Mouse (Mus musculus) neural tube, embryonic 14.5 days (tissue): ENCODE measurements around the gene Fgf3. TPM values are rescaled to one million over a fixed set of nuclear protein-coding genes. Genes with fewer than 3 reads are reported as not detected.
"Not testable (repeated sequence)": the region's sequence is repeated elsewhere in the genome, so short reads cannot be mapped to it uniquely, and the experiment has no call there.

ENCODE experiments used
- ATAC-seq: fragments of 200-750 bp; cut with Nextera tagmentation; 2 replicates; pipeline ENCODE4 v1.8.0; 2017; ENCODE audit warnings: low read depth, mild to moderate bottlenecking, moderate TSS enrichment, moderate library complexity
- H3K27ac ChIP-seq: fragments of 300-500 bp; sonication (generic); 2 replicates; pipeline ENCODE4 v1.5.1; 2014; ENCODE audit warnings: low read depth, mild to moderate bottlenecking, control low read depth, low read length, moderate library complexity, mixed read lengths
- H3K27me3 ChIP-seq: fragments of 300-500 bp; sonication (generic); 2 replicates; pipeline ENCODE4 v1.6.1; 2014; ENCODE audit warnings: low read length; ENCODE audit not compliant: control insufficient read depth, insufficient read depth
- H3K36me3 ChIP-seq: fragments of 300-500 bp; sonication (generic); 2 replicates; pipeline ENCODE4 v1.6.1; 2014; ENCODE audit warnings: low read length, mixed read lengths; ENCODE audit not compliant: control insufficient read depth, insufficient read depth
- H3K4me1 ChIP-seq: fragments of 300-500 bp; sonication (generic); 2 replicates; pipeline ENCODE4 v1.6.1; 2014; ENCODE audit warnings: low read length; ENCODE audit not compliant: control insufficient read depth, insufficient read depth
- H3K4me2 ChIP-seq: fragments of 300-500 bp; sonication (generic); 2 replicates; pipeline ENCODE4 v1.6.1; 2014; ENCODE audit warnings: mild to moderate bottlenecking, low read depth, low read length, control low read depth
- H3K4me3 ChIP-seq: fragments of 300-500 bp; sonication (generic); 2 replicates; pipeline ENCODE4 v1.5.1; 2014; ENCODE audit warnings: low read depth, low read length, control low read depth, mixed read lengths
- H3K9ac ChIP-seq: fragments of 300-500 bp; sonication (generic); replicated peaks from 2 replicates; pipeline ENCODE4 v1.6.1; 2014; ENCODE audit warnings: low read depth, mild to moderate bottlenecking, control low read depth, low read length, mixed read lengths
- H3K9me3 ChIP-seq: fragments of 300-500 bp; sonication (generic); 2 replicates; pipeline ENCODE4 v1.6.1; 2016; ENCODE audit warnings: low read length; ENCODE audit not compliant: control insufficient read depth
- WGBS: fragments of 180-500 bp; shearing (Covaris S2); extraction: QIAGEN DNeasy Blood & Tissue Kit; methylation state at CpG from one replicate; pipeline ENCODE4 v1.1.7; 2014; 5-methylcytosine and 5-hydroxymethylcytosine counted together
- polyA plus RNA-seq: library from polyadenylated mRNA; unstranded; fragments of >200 nt; fragmentation: Nextera tagmentation; extraction: Ambion mirVana; gene quantifications from 2 replicates; pipeline ENCODE4 v1.2.1, GENCODE M21; 2014

The Fgf3 gene
- polyA plus RNA-seq, 1 experiment from 2014 or later, result 0.39 TPM

DNA sequence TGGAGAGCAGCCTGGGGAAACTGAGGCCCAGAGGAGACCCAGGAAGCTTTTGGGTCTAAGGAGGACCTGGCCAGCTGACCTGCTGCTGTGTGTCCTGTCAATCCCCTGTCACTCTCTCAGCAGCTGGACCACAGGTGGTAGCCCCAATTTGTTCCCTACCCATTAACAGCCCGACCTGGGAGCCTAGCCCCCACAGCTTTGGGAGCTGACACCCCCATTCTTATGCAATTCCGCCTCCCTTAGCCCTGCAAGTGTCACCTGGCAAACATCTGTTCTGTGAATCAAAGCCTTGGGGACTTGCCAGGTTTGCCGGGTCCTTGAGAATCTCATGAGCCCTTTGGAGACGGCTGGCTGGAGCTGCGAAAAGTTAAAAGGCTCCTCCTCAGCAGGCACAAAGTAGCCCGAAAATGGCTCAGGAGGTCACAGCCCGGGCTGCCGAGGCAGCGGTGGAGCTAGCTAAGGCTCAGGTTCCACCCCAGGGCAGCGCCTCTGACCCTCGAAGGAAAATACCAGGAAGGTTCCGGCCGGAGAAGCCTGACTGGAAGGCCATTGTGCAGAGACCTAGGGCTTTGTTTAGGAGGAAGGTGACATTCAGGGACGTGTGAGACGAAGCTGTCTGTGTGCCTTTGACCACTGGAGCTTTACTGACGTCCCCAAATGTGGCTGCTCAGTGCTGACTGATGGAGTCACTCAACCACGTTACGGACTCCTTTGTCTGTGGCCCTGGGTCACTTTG lies 50.8 kb downstream of the Fgf3 start:
- no peak overlapping the region for H3K4me2 ChIP-seq
- no peak for ATAC-seq

DNA sequence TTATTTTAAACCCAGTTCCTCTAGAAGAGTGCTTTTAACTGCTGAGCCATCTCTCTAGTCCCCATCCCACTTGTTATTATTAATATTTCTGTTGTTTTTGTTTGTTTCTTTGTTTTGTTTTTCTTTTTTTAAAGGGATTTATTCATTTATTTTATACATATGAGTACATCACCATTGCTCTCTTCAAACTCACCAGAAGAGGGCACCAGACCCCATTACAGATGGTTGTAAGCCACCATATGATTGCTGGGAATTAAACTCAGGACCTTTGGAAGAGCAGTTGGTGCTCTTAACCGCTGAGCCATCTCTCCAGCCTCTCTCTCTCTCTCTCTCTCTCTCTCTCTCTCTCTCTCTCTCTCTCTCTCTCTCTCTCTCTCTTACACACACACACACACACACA lies 52.8 kb downstream of the Fgf3 start:
- not testable (repeated sequence) for H3K4me2 ChIP-seq, H3K36me3 ChIP-seq, H3K9ac ChIP-seq, ATAC-seq, H3K27me3 ChIP-seq, H3K27ac ChIP-seq, H3K4me3 ChIP-seq, H3K9me3 ChIP-seq, H3K4me1 ChIP-seq
- 91% methylated on average over 1 of the region's 1 CpGs for WGBS

More for the DNA sequence above, 50.8 kb downstream of the Fgf3 start:
- H3K4me1 ChIP-seq, result no peaks in the 10 kb centered on the region
- no peaks in the 10 kb centered on the region for H3K27me3 ChIP-seq
- H3K36me3 ChIP-seq, result no peaks in the 10 kb centered on the region
- no peaks in the 10 kb centered on the region for H3K9me3 ChIP-seq
- no peak overlapping the region for H3K9ac ChIP-seq
- 9% methylated on average over 18 of the region's 18 CpGs for WGBS
- H3K4me3 ChIP-seq, result no peak overlapping the region
- no peak overlapping the region for H3K27ac ChIP-seq

DNA sequence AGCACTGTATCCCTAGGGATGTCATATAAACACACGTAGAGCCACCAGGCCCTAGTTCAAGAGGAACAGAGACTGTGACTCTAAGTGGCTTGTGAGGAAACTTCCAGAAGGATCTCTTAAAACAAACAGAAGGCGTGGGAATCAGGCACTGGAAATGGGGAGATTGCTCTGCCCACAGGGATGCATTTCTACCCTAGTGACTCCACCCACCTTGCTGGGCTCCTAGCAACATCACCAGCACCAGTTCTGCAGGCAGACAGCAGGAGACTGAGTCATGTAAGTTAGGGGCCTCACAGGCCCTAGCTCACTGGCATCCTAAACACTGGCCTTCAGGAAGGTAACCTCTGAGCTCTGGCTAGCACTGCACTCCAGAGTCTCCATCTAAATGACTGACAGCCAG lies 54.0 kb downstream of the Fgf3 start:
- Histone ChIP-seq H3K4me1 (peaks cover 14% of the 10 kb centered on the region), H3K9ac (no peak overlapping the region), H3K27me3 (no peaks in the 10 kb centered on the region), H3K27ac (no peak overlapping the region), H3K4me3 (no peak overlapping the region), H3K4me2 (no peak overlapping the region), H3K36me3 (no peaks in the 10 kb centered on the region), H3K9me3 (no peaks in the 10 kb centered on the region)
- ATAC-seq, result no peak
- 82% methylated on average over 2 of the region's 2 CpGs for WGBS

GRCm38 (mm10) chr7:144892322-144892721 lies 54.4 kb downstream of the Fgf3 start:
- H3K27me3 ChIP-seq, result no peaks in the 10 kb centered on the region
- ATAC-seq, result no peak
- WGBS, result 60% methylated on average over 6 of the region's 6 CpGs

More at GRCm38 (mm10) chr7:144892322-144892721, 54.4 kb downstream of the Fgf3 start:
- no peak overlapping the region for H3K4me2 ChIP-seq
- H3K4me3 ChIP-seq, result no peak overlapping the region
- H3K27ac ChIP-seq, result no peak overlapping the region
- H3K9ac ChIP-seq, result no peak overlapping the region
- peaks cover 14% of the 10 kb centered on the region for H3K4me1 ChIP-seq
- no peaks in the 10 kb centered on the region for H3K36me3 ChIP-seq
- H3K9me3 ChIP-seq, result no peaks in the 10 kb centered on the region

Other genes with a start within 250 kb of the Fgf3 start
- gene Ano1, start 86.1 kb upstream of the Fgf3 start, polyA plus RNA-seq, result 3.7 and 5.3 TPM in 2 replicates
- not detected in 2 replicates for gene Fgf4, start 9.3 kb downstream of the Fgf3 start, polyA plus RNA-seq
- gene Fgf15, start 58.4 kb downstream of the Fgf3 start, polyA plus RNA-seq, result 11.9 and 13.3 TPM in 2 replicates
- gene LTO1, start 77.0 kb downstream of the Fgf3 start, polyA plus RNA-seq, result 22.4 and 25.8 TPM in 2 replicates
- gene Ccnd1, start 101.8 kb downstream of the Fgf3 start, polyA plus RNA-seq, result 12.1 and 17.9 TPM in 2 replicates